Mouse (Mus musculus) heart, postnatal 10 days (tissue): ENCODE measurements at regions not wholly inside any gene's neighbourhood (a gene's known extent, or its start where the extent isn't known, plus 50 kb on each side); places are given as distances from the start of the nearest gene placed in this dataset.

Experiments used
- DNase-seq, 2 experiments: peaks; one replicate each; pipeline ENCODE4 v3.0.0; 2021
- intact Hi-C: fragments of 180-260 bp; cut with DNase I; formaldehyde crosslinking; loops from one replicate; pipeline ENCODE4 v1.15.1; 2025

GRCm38 (mm10) chr9:61595170-61595967 lies 223.2 kb downstream of the Tle3 start:
- intact Hi-C loops = no loop called here
- no peak for DNase-seq

- no peak for DNase-seq
- intact Hi-C loops = no loop called here
These were observed 221.8 kb downstream of the Tle3 start for GRCm38 (mm10) chr9:61593991-61594390.

GRCm38 (mm10) chr9:61589727-61590299 lies 217.6 kb downstream of the Tle3 start:
- no peak for DNase-seq
- intact Hi-C loops = no loop called here

- intact Hi-C loops = no loop called here
These were observed 211.3 kb downstream of the Tle3 start for GRCm38 (mm10) chr9:61583281-61584072.

GRCm38 (mm10) chr9:61581046-61581445 lies 208.9 kb downstream of the Tle3 start:
- no peak for DNase-seq
- intact Hi-C loops = no loop called here

More at GRCm38 (mm10) chr9:61583281-61584072, 211.3 kb downstream of the Tle3 start:
- DNase-seq = no peak

DNA sequence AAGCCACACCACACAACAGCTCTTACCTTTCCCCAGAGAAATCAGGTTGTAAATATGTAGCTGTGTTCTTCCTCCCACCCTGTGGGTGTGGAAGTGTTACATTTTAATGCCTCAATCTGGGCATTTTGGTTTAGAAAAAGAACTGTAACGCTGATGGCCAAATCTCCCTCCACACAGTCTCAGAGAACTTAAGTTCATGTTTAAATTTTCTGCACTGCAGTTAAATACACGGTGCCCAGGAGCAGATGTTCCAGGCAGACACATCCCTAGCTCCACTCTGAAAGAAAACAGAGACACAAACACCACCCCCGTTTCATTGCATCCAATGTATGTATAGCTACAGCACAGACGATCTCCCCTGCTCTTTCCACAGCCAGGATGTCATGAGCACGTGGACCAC lies 206.1 kb downstream of the Tle3 start:
- no peak for DNase-seq
- intact Hi-C loops = no loop called here

GRCm38 (mm10) chr9:61573634-61574359 lies 201.6 kb downstream of the Tle3 start:
- intact Hi-C loops = no loop called here
- no peak for DNase-seq

DNA sequence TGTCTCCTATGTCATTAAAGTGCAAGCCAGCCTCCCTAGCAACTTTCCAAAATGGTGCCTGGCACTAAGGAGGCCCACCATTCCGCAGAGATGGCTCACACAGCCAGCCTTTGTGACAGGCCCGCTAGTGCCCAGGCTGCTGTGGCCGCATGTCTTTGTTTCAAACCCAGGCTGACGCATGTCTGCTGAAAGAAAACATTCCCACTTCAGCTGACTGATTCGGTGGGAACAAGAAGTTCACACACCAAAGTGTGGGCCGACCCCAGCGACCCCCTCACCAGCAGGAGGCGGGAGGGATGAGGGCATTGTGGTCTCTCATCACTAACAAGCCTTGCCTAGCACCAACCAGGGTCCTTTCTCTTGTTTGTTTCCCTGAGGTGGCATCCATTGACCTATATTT lies 190.9 kb downstream of the Tle3 start:
- intact Hi-C loops = no loop called here
- DNase-seq = no peak

DNA sequence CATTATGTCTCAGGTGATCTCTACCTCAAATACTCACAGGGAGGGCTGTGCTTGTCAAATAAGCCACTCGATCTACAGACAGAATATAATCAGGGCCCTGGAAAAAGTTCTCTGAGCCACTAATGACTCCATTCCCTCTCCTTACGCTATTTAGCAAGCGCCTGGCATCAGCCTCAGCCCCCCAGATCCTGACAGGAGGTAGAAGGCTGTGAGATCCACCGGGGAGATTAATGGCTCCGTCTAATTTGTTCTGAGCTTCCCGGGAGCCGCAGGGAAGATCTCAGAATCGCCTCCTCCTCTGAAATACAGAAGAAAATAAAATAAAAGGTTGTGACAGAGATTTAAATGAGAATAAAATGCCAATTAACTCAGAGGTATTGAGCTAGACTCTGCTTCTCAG lies 189.4 kb downstream of the Tle3 start:
- no peak for DNase-seq
- intact Hi-C loops = no loop called here

DNA sequence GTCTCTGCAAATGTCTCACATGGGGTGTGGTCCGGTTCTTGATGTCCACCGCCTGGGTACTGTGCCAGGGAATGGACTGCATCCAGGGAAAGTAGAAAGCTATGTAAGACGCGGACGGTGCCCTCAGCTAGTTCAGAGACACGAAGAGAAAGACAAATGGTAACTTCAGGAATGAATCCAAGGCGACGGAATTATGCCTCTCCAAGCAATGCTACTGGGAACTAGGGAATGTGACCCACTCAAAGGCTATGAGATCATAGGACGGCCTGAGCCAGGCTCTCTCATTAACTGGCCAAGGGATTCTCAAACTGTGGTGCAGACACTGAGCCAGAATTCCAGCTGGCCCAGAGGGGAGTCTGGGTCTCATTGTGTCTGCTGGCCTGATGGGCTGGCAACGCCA lies 186.5 kb downstream of the Tle3 start:
- intact Hi-C loops = no loop called here
- peak; percentile 71 to 75 for DNase-seq

DNA sequence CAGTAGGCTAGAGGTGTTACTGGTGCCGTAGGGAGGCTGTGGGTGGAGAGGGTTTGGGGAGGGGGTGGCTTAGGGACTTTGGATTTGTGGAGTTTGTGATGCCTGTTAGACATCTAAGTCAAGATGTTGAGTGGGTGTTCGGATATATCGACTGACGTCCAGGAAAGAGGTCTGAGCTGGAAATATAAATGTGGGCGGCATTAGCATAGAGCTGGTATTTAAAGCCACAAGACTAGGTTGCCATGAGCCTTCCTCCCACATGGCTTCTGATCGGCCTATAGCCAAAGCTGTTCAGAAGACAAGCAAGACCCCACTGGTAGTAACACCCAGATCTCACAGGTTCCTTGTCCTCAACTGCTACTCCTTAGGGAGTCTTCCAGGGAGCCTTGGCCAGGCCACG lies 184.9 kb downstream of the Tle3 start:
- intact Hi-C loops = no loop called here
- DNase-seq = no peak

- intact Hi-C loops = no loop called here
- no peak for DNase-seq
These were observed 183.0 kb downstream of the Tle3 start for GRCm38 (mm10) chr9:61555173-61555572.

GRCm38 (mm10) chr9:61554611-61555010 lies 182.4 kb downstream of the Tle3 start:
- peak; percentile 68 to 74 for DNase-seq
- intact Hi-C loops = no loop called here

GRCm38 (mm10) chr9:61553626-61554025 lies 181.5 kb downstream of the Tle3 start:
- peak; percentile 29 to 37 for DNase-seq
- intact Hi-C loops = no loop called here

GRCm38 (mm10) chr9:61551361-61551760 lies 179.2 kb downstream of the Tle3 start:
- intact Hi-C loops = no loop called here
- peak; percentile 53 to 60 for DNase-seq

GRCm38 (mm10) chr9:61550326-61550725 lies 178.2 kb downstream of the Tle3 start:
- no peak for DNase-seq
- intact Hi-C loops = no loop called here

DNA sequence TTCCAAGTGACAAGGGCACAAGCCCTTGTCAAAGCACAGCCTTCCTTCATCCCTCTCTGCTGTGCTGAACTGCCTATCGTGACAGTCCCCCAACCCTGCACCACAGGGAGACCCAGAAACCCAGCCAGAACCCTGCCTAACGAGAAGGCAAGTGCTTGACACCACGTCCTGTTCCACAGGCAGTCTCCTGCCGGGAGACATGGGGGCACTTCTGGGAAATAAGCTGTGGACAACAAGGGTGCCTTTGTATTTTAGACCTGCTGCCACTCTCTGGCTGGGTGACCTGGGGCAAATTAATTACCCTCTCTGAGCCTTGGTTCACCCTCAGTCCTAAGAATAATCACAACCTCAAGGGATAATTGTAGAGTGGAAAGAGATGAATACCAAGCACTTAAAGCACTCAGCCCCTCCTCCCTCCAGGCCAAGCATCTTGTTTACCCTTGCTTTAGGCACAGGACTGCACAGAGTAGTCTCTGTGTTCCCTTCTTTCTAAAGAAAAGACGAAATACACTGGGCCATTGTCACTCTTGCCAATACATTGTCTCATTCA lies 177.6 kb downstream of the Tle3 start:
- DNase-seq = no peak
- intact Hi-C loops = no loop called here

GRCm38 (mm10) chr9:61537316-61538189 lies 165.4 kb downstream of the Tle3 start:
- intact Hi-C loops = no loop called here
- no peak for DNase-seq

GRCm38 (mm10) chr9:61533237-61533636 lies 161.1 kb downstream of the Tle3 start:
- intact Hi-C loops = no loop called here
- DNase-seq = peak; percentile 43 to 54
